Mouse (Mus musculus) urinary bladder, postnatal 25 days (tissue): ENCODE data around the gene Rnf146.
"Not testable (repeated sequence)": the region's sequence is repeated elsewhere in the genome, so short reads cannot be mapped to it uniquely, and the experiment has no call there.

Experiments
- DNase-seq: peaks from one replicate; pipeline ENCODE4 v3.0.0; 2022; ENCODE audit warnings: low spot score

Rnf146 gene

DNA sequence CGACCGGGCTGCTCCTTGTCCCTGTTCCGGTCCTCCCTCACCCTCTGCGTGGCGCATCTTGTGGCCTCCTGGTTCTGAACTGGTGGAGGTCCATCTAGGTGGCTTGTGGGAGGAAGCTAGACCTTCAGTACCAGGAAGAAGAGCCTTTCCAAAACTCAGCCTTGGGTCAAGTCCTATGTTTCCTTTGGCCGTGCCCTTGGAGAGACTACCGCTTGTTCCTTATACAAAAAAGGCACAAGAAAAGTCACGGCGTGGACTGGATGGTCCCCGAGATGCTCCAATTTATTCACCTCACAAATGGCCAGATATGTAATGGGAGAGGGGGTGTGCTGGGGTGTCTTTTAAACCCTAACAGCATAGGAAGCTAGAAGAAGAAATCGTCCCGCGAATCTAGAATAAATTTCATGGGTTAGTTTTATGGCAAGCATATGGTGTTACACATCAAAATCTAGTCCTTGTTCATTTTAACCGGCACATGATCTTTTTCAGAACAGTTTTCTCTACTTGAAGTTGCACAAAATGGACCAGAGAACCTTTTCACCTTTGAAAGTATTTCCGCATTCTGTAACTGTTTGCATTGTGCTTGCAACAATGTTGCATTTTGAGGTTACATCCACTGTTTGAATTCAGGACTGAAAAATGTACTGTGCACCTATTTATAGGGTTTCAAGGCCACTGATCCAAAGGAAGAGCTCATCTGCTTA lies at the start of gene Rnf146:
Rnf146 (minus strand) TSS at position 246 of the 704 bp plus-strand sequence.
- no peak for DNase-seq

DNA sequence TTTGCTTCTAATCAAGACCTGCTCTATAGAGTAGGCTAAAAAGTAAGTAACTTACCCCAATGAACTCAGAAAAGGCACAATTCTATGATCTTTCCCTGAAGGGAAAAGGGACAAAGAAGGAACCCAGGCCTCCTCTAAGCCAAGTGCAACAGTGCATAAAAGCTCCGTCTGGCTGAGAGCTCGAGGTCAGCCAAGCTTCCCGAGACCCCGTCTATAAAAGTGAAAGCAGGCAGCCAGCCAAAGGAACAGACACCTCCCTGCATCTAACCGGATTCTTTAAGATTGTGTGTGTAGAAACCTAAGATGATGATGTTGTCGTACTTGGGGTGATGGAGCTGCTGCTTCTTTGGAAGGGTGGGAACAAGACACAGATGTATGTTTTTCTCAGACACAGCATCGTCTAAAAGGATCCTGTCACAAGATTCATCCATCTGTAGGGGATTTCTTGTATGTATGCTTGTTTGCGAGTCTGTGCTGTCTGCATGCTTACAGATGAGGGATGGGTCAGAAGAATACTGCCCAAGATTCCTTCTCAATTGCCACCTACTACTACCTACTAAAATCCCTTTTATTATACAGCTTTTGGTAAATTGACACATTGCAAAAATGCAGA lies 40.5 kb upstream of the Rnf146 start:
- DNase-seq: no peak

DNA sequence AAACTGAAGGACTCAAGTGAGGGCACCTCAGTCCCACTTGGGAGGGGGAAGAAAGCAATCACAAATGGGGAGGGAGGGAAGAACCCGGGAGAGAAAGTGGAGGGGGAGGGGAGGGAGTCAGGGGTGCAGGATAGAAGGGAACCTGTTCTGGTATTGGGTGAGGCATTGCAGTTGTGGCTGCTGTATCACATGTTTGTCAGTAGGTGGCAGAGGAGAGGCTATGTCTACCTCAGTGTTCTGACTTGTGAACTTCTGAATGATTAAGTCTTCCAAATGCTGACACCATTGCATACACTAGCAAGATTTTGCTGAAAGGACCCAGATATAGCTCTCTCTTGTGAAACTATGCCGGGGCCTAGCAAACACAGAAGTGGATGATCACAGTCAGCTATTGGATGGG lies 32.6 kb upstream of the Rnf146 start:
- DNase-seq: not testable (repeated sequence)

DNA sequence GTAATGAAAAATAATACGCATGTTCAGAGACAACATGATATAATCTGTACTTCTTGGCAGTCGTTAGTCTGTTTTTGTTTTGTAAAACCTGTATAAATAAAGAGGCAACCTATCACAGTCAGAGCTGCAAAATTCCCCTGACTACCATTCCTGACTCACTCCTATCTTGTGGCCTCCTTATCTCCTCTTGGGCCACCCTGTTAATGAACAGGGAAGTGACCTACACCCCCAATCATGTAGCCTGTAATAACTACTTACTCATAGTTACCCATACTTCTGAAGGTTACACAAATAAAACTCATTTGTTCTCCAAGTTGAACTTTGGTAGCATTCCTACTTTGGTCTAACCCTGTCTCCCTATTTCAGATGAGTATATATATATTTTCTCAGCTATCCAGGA lies 19.3 kb upstream of the Rnf146 start:
- no peak for DNase-seq

DNA sequence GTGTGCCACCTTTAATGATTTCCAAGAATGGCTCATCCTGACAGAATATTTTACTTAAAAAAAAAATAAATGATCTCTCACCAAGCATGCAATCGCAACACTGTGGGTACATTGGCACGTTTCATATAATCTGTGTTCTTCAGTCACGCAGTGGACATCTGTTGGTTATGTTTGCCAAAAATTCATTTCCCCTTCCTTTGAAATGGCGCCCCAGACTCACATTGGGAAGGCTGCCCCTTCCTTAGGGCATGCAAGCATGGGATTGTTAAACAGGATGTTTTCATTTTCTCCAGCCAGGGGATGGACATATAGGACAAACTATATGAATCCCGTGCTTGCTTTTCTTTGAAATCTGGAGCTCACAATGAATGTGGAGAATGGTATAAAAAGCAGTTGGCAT lies 11.8 kb upstream of the Rnf146 start:
- DNase-seq: no peak

DNA sequence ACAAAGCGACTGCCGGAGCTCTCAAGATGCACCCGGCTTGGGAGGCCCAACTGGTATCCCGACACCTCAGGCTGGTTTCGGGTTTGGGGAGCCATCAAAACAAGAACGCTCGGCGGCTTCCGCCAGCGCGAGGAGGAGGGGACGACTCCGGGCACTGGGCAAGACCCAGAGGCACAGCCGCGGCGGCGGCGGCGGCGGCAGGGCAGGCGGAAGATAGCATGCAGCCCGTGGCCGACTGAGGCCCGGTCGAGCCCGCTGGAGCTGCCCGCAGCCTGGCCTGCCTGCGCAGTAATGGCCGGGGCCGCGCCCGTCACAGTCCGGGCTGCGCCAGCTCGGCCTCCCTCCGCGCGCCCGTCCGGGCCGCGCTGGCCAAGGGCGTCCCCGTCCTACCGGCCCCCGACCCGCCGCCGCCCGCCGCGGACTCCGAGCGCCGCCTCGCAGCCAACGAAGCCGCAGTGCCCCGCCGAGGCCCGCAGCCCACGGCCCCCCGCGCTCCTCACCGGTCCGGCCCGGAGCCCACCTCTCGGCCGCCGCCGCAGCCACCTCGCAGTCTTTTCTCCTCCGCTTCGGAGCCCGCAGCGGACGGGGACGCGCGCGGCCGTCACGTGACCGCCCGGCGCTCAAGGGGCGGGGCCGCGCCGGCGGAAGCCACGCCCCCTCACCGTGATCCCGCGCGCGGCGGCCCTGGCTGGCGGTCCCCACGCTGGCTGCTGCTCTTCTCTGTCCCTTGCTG lies 612 bp downstream of the Rnf146 start:
- DNase-seq: peak; percentile 93

DNA sequence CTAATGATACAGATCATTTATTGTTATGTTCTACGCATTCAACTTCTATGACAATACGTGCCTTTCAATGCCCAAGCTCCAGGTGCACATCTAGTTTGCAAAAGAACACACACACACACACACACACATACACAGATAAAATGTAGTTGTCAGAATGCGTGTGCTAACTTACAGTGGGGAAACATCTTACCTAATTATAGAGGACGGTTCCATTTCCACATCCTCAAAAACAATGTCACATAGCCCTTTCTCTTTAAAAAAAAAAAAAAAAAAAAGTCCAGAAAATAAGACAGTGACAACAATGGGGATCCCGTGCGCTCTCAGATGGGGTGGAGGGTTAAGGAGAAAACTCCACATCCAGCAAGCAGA lies 1.2 kb downstream of the Rnf146 start:
- DNase-seq: no peak

DNA sequence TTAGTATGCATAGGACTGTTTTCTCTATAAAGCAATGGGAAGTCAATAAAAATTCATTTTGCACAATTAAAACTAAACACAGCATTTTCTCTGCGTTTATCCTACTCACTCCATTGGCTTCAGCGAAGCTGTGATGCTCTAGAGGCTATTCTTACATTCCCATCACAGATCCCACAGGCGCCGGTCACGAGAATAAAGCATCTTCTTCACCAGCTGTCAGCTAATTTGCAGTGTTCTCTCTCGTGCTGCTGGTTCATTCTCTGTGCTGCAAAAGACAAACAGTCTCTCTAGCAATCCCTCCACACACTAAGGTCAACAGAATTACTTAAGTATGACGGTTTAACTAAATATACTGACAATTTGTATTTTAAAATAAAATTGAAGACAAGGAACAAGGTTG lies 8.1 kb downstream of the Rnf146 start:
- DNase-seq: no peak

DNA sequence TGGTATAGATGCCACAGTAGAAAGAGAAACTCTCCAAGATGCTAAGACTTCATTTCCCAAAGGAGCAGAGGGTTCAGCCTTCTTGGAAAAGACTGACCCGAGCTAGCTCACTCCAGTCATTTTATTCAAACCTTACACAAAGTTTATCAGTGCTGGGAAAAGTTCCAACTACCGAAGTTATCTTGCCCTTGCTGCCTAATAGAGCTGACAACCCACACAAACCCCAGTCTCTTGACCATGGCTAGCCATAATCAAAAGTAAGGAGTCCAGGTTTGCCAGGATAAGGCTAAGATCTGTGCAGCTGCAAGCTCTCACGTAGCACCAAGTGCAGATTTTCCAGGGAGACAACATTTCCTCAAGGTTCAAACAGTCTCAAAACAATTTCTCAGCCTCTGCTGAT lies 9.7 kb downstream of the Rnf146 start:
- no peak for DNase-seq

DNA sequence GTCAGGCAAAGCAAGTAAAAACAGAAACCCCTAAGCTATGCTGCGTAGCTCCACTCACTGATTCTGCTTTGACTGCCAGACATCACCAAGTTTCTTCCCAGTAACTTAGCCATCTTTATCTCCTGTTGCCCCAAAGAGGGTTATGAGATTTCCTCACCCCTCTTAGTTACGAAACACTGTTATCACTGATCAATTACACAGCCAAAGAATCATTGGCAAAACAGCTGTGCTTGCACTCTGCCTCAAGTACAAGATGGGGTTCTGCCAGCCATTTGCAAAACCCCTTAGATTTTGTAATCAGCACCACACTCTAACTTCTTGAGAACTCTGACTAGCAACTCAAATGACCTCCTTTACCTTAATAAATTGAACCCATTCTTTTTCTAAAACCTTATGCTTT lies 10.8 kb downstream of the Rnf146 start:
- DNase-seq: no peak

DNA sequence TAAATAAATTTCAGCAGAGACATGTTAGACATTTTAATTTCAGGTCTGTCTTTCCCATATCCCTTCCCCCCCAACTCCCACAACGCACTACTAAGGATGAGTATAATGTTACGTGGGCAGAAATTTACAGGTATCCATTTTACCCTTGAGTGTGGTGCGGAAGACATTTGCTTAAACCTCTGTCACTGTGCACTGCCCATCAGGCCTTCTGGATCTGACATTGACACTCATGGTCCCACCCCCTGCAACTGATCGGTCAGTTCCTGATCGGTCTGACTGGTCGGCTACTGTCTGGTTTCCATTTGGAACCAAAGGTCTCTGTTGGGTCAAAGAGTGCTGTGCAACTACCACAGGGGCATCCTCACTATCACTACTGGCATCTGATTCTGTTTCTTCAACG lies 15.6 kb downstream of the Rnf146 start:
- no peak for DNase-seq

DNA sequence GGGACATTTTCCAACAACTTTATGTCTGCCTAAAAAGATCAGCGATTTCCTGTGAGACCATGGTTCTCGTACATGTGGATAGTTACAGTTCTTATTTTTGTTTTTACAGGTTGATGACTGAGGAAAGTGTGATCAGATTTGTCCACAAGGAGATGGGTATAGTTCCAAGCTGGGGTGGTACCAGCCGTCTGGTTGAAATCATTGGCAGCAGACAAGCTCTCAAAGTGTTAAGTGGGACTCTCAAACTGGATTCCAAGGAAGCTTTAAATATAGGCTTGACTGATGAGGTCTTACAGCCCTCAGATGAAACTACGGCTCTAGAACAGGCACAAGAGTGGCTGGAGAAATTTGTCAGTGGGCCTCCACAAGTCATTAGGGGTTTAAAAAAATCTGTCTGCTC lies 18.0 kb downstream of the Rnf146 start:
- DNase-seq: no peak

DNA sequence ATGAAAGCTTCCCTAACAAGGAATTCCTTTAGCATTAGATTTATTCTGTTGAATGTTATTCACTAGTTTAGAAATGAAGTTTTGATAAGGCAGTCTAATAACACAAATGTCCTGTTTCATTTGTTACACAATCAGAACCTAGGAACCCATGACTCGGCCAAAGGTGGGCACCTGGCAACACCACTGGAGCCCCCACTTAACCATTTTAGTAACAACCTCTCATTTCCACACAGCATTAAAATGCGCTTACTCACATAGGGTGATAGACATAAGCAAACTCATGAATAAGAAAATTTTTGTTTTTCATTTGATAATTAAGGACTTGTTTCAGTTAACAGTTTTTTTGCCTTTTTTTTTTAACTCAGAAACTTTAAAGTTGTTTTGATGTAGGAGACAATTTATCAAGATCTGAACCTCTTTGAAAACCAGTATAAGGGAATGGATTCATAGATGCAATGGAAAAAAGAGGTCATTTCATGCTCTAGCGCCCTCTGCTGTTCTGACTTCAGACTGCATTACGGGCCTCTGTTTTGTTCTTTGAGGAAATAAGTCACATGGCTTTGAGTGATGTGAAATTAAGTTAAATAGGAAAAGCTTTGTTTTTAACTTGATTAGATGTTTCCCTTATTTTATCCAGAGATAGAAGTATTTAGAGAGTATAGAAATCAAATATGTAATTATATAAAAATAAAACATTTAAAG lies 23.7 kb downstream of the Rnf146 start:
- DNase-seq: peak; percentile 56

DNA sequence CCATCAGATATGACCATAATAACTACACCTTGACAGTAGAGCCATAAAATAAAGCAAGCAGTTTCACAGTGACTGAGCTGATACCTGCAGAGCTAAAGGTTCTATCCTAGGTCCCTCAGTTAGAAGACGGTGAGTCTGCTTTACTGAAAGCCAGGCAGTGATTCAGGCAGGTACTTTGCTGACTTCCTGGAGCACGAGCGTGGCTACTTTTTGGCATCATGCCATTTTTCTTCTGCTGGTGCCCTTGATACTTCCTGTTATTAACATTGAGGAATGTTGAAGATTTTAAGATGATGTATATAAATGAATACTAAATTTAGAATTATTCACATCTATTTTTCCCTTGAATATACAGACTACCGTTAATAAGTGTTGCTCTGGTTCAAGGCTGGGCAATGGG lies 28.4 kb downstream of the Rnf146 start:
- no peak for DNase-seq

DNA sequence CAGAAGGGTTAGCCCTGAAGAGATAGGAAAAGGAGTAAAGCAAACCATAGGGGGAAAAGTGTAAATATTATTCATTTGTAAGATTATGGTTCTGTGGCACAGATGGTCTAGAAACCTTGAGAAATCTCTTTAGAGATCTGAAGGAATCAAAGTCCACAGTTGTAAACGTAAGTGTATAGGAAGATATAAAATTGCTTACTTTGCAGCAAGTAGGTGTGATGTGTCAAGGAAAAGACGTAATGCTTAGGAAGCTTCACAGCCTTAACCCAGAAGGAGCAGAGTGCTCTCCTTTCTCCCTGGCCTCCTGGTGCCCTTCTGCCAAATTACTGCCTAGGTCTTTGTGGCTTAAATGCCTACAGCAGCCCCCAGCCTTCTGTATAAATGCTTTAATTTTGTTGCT lies 37.4 kb downstream of the Rnf146 start:
- DNase-seq: no peak

DNA sequence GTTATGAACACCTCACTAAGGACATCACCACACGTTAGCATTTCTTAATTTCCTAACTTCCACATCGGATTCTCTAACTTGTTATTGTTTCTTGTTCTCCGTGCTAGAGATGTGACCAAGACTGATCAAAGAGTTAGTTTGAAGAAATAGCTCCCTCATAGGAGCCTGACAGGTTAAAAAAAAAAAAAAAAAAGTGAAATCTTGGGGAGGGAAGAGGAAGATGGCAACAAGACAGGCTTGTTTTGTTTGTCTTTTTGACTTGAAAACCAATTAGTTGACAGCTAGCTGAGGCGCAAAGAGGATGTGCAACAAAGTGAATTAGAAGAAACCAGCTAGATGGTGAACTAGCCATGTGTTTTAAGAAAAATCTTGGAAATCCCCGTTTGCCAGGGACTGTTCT lies 48.3 kb downstream of the Rnf146 start:
- no peak for DNase-seq

DNA sequence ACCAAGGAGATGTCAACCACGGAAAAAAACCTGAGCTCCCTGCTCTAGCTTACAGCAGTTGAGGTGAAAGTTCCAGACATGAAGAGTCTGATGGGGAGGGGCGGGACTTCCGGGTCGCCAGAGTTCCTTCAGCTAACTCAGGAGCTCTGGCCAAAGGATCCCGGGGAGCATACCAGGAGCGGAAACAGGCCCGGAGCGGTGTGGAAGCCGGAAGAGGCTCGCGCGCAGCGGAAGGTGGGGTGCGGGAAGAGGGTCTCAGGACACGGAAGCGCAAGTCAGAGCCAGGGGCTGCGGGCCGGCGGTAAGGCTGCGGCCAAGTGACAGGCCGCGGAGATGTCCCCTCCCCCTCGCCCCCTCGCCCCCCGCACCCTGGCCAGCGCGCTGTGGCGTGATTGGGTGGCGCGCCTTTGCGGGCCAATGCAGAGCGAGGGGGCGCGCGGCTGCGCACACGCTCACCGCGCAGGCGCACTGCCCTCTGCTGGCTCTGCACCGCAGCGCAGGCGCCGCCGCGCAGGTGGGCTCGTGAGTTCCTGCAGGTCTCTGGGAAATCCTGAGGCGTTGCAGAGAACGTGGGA lies 49.1 kb downstream of the Rnf146 start, which contains the start of gene Echdc1:
Echdc1 (plus strand) TSS at position 103 of the 575 bp plus-strand sequence.
- peak; percentile 82 for DNase-seq

DNA sequence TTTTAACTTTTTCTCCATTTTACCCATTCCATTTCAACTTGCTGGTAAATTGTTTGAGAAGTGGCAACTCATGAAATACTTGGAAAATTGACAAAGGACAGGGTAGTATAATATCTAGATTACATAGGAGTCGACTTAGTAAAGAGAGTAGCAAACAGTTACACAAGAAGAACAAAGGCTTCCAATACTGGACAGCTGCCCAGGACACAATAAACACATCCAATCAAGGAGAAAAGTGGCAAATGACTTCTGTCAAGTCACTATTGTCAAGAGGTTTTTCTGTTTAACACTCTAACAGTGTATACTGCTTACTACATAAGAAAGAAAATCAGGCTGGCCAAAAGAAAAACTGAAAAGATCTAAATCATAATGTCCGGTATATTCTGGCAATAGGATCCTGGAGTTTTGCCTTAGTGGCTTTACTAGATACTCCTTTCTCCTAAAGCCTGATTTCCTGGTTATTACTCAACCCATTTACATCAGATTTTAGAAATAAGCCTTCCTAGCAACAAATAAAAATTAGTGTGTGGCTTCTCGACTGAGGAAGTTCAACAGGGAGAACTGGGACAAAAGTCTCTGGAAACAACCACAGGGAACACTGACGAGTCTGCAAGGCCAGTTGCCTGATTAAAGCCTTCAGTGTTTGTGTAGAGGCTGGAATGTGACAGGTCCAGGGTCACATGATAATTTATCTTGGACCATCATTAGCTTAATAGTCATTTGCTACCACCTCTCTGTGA lies 50.6 kb downstream of the Rnf146 start:
- no peak for DNase-seq

DNA sequence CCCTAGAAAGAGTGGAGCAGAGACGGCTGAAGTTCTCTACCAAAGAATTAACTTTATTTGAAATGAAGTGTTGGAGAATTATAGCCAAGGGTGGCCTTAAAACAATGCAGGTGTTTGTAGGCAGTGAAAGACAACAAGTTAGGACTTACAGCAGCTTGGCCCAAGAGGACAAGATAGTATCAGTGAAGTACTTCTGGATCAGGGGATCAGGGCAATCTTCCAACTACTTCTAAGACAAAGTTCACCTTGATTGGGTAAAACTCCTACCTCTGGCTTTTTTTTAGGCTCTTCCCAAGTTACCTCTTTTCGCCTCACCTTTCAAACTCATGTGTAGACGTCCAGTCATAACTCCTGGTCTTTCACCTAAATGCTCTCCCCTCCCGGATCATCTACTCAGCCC lies 60.0 kb downstream of the Rnf146 start:
- no peak for DNase-seq
